In the genomic region with DNA sequence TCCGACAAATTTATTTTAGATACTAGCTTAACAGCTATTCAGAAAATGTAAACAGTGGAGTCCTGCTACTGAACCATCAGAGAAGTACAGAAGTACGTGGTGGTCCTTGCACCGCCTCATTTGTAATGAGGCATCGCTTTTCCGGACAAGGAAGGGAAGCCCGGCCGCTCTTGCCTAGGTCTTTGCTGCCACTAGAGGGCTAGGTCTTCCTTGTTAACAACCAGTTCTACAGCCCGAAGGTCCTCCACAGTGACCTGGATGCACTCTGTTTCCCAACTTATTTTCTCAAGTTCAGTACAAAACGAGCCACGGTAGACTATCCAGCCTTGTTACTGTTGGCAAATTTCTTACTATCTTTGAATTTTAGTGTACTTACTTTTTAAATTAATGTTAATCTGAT, we compare ENCODE assay signal across 7 mouse cellular contexts. TPM values are rescaled to one million over a fixed set of nuclear protein-coding genes. Genes with fewer than 3 reads are reported as not detected.
A peak's percentile ranks its signal among the peaks of the same experiment; 100 is the strongest.
DNase-seq lines count a peak whose midpoint lies in the region; ATAC-seq and TF ChIP-seq lines count a peak whose summit lies in the region.

No protein-coding gene starts in this region.

- ATAC-seq in kidney, embryonic 15.5 days (replicated peaks; ENCODE audit: low FRiP score), result no peak
- peak; percentile 46; the same call in 1 of the 2 replicates for ATAC-seq in intestine, embryonic 16.5 days

- H3K9me3 ChIP-seq in kidney, embryonic 15.5 days (replicated peaks), result no peaks in the 10 kb centered on the region
- no peaks in the 10 kb centered on the region for H3K9me3 ChIP-seq in MEL (replicated peaks; ENCODE audit: insufficient read depth, low read length)
- no peaks in the 10 kb centered on the region for H3K9me3 ChIP-seq in intestine, embryonic 16.5 days (ENCODE audit: control insufficient read depth, low read length)
- H3K9me3 ChIP-seq in megakaryocyte, embryonic 14.5 days, result no peaks in the 10 kb centered on the region

- H3K4me2 ChIP-seq in kidney, embryonic 15.5 days, result no peak overlapping the region
- no peak overlapping the region for H3K4me2 ChIP-seq in intestine, embryonic 16.5 days (ENCODE audit: low read depth, low read length)

- no peak for TF ChIP-seq POLR2A in MEL (IDR thresholded peaks at IDR 0.05; ENCODE audit: control insufficient read depth in 1 of 2, insufficient read depth in 1 of 2, low read depth in 1 of 2, low read length in 2 of 2, poor library complexity in 1 of 2)
- TF ChIP-seq POLR2A in cortical plate, adult 2 months (IDR thresholded peaks at IDR 0.05; ENCODE audit: extremely low read depth, insufficient read depth, low read length), result no peak

- no peaks in the 10 kb centered on the region for H3K27me3 ChIP-seq in kidney, embryonic 15.5 days
- H3K27me3 ChIP-seq in MEL (ENCODE audit: control insufficient read depth in 1 of 2, insufficient read depth in 2 of 2, low read length in 2 of 2), result no peaks in the 10 kb centered on the region
- H3K27me3 ChIP-seq in intestine, embryonic 16.5 days (replicated peaks; ENCODE audit: control insufficient read depth, insufficient read depth, low read length), result no peaks in the 10 kb centered on the region
- no peaks in the 10 kb centered on the region for H3K27me3 ChIP-seq in megakaryocyte, embryonic 14.5 days (replicated peaks)

- H3K79me2 ChIP-seq in MEL (ENCODE audit: control insufficient read depth, insufficient read depth, low read length, poor library complexity), result no peaks in the 10 kb centered on the region

- DNase-seq in kidney, adult 8-10 months, result peak; percentile 15 to 48
- peak; percentile 42 for DNase-seq in MEL (ENCODE audit: low read depth, low spot score)
- DNase-seq in thymus, postnatal 36 days, result peak; percentile 27 to 41

- H3K4me1 ChIP-seq in kidney, embryonic 15.5 days, result no peaks in the 10 kb centered on the region
- H3K4me1 ChIP-seq in MEL (ENCODE audit: control insufficient read depth in 1 of 2, insufficient read depth in 2 of 2, low read length in 2 of 2), result peaks cover 0 to 2% of the 10 kb centered on the region in 2 experiments; a peak in 1 of 4 replicates
- H3K4me1 ChIP-seq in cortical plate, adult 2 months (ENCODE audit: control insufficient read depth, insufficient read depth, low read length), result peaks cover 4% of the 10 kb centered on the region
- H3K4me1 ChIP-seq in intestine, embryonic 16.5 days (ENCODE audit: control insufficient read depth, insufficient read depth, low read length), result peaks cover 2% of the 10 kb centered on the region; the same call in 1 of the 2 replicates
- peaks cover 25% of the 10 kb centered on the region for H3K4me1 ChIP-seq in megakaryocyte, embryonic 14.5 days

- peak; percentile 42 for TF ChIP-seq RAD21 in MEL (IDR thresholded peaks at IDR 0.05; ENCODE audit: low read depth, low read length)

- no peak for TF ChIP-seq EP300 in MEL (IDR thresholded peaks at IDR 0.05; ENCODE audit: low read depth in 1 of 2, low read length in 2 of 2)

- H3K27ac ChIP-seq in kidney, embryonic 15.5 days, result no peak overlapping the region
- H3K27ac ChIP-seq in MEL (ENCODE audit: control insufficient read depth, low read depth, low read length), result no peak overlapping the region
- no peak overlapping the region for H3K27ac ChIP-seq in cortical plate, adult 2 months (ENCODE audit: insufficient read depth, low read length)
- no peak overlapping the region for H3K27ac ChIP-seq in intestine, embryonic 16.5 days (ENCODE audit: low read length)

- peak in 2 of 3 experiments; percentile 57 to 62; a peak in 4 of 6 replicates for TF ChIP-seq CTCF in MEL (IDR thresholded peaks at IDR 0.05 in 2 of 3, conservative IDR thresholded peaks at IDR 0.05 in 1 of 3; ENCODE audit: control insufficient read depth in 1 of 3, insufficient read depth in 1 of 3, low read depth in 2 of 3, low read length in 3 of 3, poor library complexity in 1 of 3, severe bottlenecking in 1 of 3)
- TF ChIP-seq CTCF in cortical plate, adult 2 months (IDR thresholded peaks at IDR 0.05; ENCODE audit: extremely low read depth, insufficient read depth, low read length), result peak; percentile 50

- no peak overlapping the region for H3K9ac ChIP-seq in kidney, embryonic 15.5 days
- no peak overlapping the region for H3K9ac ChIP-seq in MEL (ENCODE audit: control insufficient read depth, low read depth, low read length, poor library complexity, severe bottlenecking)
- no peak overlapping the region for H3K9ac ChIP-seq in intestine, embryonic 16.5 days (ENCODE audit: low read depth, low read length)

- H3K36me3 ChIP-seq in kidney, embryonic 15.5 days, result peaks cover 6% of the 10 kb centered on the region; the same call in 1 of the 2 replicates
- no peaks in the 10 kb centered on the region for H3K36me3 ChIP-seq in MEL (ENCODE audit: control insufficient read depth in 1 of 2, insufficient read depth in 2 of 2, low read length in 2 of 2)
- no peaks in the 10 kb centered on the region for H3K36me3 ChIP-seq in intestine, embryonic 16.5 days (ENCODE audit: control insufficient read depth, insufficient read depth, low read length)
- H3K36me3 ChIP-seq in megakaryocyte, embryonic 14.5 days (replicated peaks; ENCODE audit: low read length), result peaks cover 11% of the 10 kb centered on the region

- H3K4me3 ChIP-seq in kidney, embryonic 15.5 days (replicated peaks), result no peak overlapping the region
- no peak overlapping the region for H3K4me3 ChIP-seq in MEL (ENCODE audit: control insufficient read depth in 1 of 2, insufficient read depth in 1 of 2, low read depth in 2 of 2, low read length in 2 of 2)
- H3K4me3 ChIP-seq in cortical plate, adult 2 months (ENCODE audit: insufficient read depth, low read length), result no peak overlapping the region
- no peak overlapping the region for H3K4me3 ChIP-seq in intestine, embryonic 16.5 days (ENCODE audit: low read length)
- H3K4me3 ChIP-seq in megakaryocyte, embryonic 14.5 days (replicated peaks), result peak overlapping the region; percentile 69

- 24% methylated on average over 10 of the region's 10 CpGs for WGBS in kidney, embryonic 15.5 days
- 25% methylated on average over 10 of the region's 10 CpGs for WGBS in intestine, embryonic 16.5 days

TF ChIP-seq in MEL, 35 proteins besides CTCF, POLR2A, EP300 and RAD21:
- TF ChIP-seq ZNF384 (IDR thresholded peaks at IDR 0.05; ENCODE audit: low read depth, low read length) (no peak), SMC3 (IDR thresholded peaks at IDR 0.05; ENCODE audit: low read depth, low read length) (peak; percentile 59)

RNA-seq across cellular contexts. Expression of a gene that starts 12.9 kb away (rescaled TPM):
- 0.26 TPM in 2 replicates for polyA plus RNA-seq in kidney, embryonic 15.5 days (2015; fragmentation: Nextera tagmentation; extraction: Ambion mirVana)
- not detected in 2 replicates for total RNA-seq in MEL (2012; rRNA removed)
- polyA plus RNA-seq in MEL (2012; ENCODE audit: insufficient read depth in 1 of 2, insufficient read length in 2 of 2, low read depth in 1 of 2, low replicate concordance in 2 of 2, missing spikeins in 1 of 2), result under 1 TPM in 1 of 2 experiments, not detected in 1; 0.03 TPM
- 0.40 and 0.42 TPM in 2 replicates for polyA plus RNA-seq in cortical plate, adult 2 months (2012; rRNA removed)
- polyA plus RNA-seq in intestine, embryonic 16.5 days (2015; fragmentation: Nextera tagmentation; extraction: Ambion mirVana), result 0.15 and 0.17 TPM in 2 replicates
- polyA plus RNA-seq in megakaryocyte, embryonic 14.5 days (2012; ENCODE audit: insufficient read depth, low replicate concordance), result not detected in 2 replicates

RNA-seq across cellular contexts. Expression of a gene that starts 32.7 kb away (rescaled TPM):
- 6.7 and 6.8 TPM in 2 replicates for polyA plus RNA-seq in kidney, embryonic 15.5 days (2015; fragmentation: Nextera tagmentation; extraction: Ambion mirVana)
- total RNA-seq in MEL (2012; rRNA removed), result 12.9 and 17.3 TPM in 2 replicates
- 10 to 100 TPM in 1 of 2 experiments, not detected in 1; 14.6 TPM for polyA plus RNA-seq in MEL (2012; ENCODE audit: insufficient read depth in 1 of 2, insufficient read length in 2 of 2, low read depth in 1 of 2, low replicate concordance in 2 of 2, missing spikeins in 1 of 2)
- polyA plus RNA-seq in cortical plate, adult 2 months (2012; rRNA removed), result 1.9 and 2.1 TPM in 2 replicates
- polyA plus RNA-seq in intestine, embryonic 16.5 days (2015; fragmentation: Nextera tagmentation; extraction: Ambion mirVana), result 11.2 and 12.4 TPM in 2 replicates
- 1.0 and 2.7 TPM in 2 replicates for polyA plus RNA-seq in megakaryocyte, embryonic 14.5 days (2012; ENCODE audit: insufficient read depth, low replicate concordance)

RNA-seq across cellular contexts. Expression of a gene that starts 37.9 kb away (rescaled TPM):
- 38.5 and 39.4 TPM in 2 replicates for polyA plus RNA-seq in kidney, embryonic 15.5 days (2015; fragmentation: Nextera tagmentation; extraction: Ambion mirVana)
- total RNA-seq in MEL (2012; rRNA removed), result 25.0 and 32.4 TPM in 2 replicates
- polyA plus RNA-seq in MEL (2012; ENCODE audit: insufficient read depth in 1 of 2, insufficient read length in 2 of 2, low read depth in 1 of 2, low replicate concordance in 2 of 2, missing spikeins in 1 of 2), result 10 to 100 TPM in 1 of 2 experiments, not detected in 1; 25.9 TPM
- polyA plus RNA-seq in cortical plate, adult 2 months (2012; rRNA removed), result 46.0 and 47.0 TPM in 2 replicates
- polyA plus RNA-seq in intestine, embryonic 16.5 days (2015; fragmentation: Nextera tagmentation; extraction: Ambion mirVana), result 26.1 and 31.3 TPM in 2 replicates
- 4.6 and 7.0 TPM in 2 replicates for polyA plus RNA-seq in megakaryocyte, embryonic 14.5 days (2012; ENCODE audit: insufficient read depth, low replicate concordance)
